18 mouse cellular contexts compared by ENCODE assay signal in genomic region chr10:32400961-32401360, GRCm38 (mm10).
A peak's percentile ranks its signal among the peaks of the same experiment; 100 is the strongest.
DNase-seq lines count a peak whose midpoint lies in the region; TF ChIP-seq lines count a peak whose summit lies in the region.
"Had no signal": no experiment of that assay in that cellular context is flagged by ENCODE, and none has a peak within 500 bp of the region (broad histone marks: within the 10 kb centered on the region; RNA-seq: fewer than 3 reads in every experiment).

No protein-coding gene starts in this region.

- H3K27me3 ChIP-seq in thymus, adult 2 months (ENCODE audit: control insufficient read depth, insufficient read depth, low read length): no peaks in the 10 kb centered on the region
- H3K27me3 ChIP-seq: embryonic facial prominence, embryonic 12.5 days; forebrain, embryonic 13.5 days; forebrain, embryonic 15.5 days had no signal

- no peak overlapping the region for H3K4me3 ChIP-seq in thymus, adult 2 months (ENCODE audit: control insufficient read depth, insufficient read depth, low read length)
- H3K4me3 ChIP-seq: embryonic facial prominence, embryonic 10.5 days; embryonic facial prominence, embryonic 12.5 days; forebrain, embryonic 13.5 days; forebrain, embryonic 15.5 days had no signal

- TF ChIP-seq CTCF in thymus, adult 2 months (IDR thresholded peaks at IDR 0.05; ENCODE audit: borderline replicate concordance, control insufficient read depth, extremely low read depth, insufficient read depth, low read length, poor library complexity): no peak

- no peak for TF ChIP-seq POLR2A in thymus, adult 2 months (IDR thresholded peaks at IDR 0.05; ENCODE audit: control insufficient read depth, extremely low read depth, insufficient read depth, low read length, poor library complexity)

- 78% methylated on average over 1 of the region's 1 CpGs for WGBS in thymus, adult 2 months

- no peak overlapping the region for H3K27ac ChIP-seq in thymus, adult 2 months (ENCODE audit: control insufficient read depth, insufficient read depth, low read length)
- H3K27ac ChIP-seq: embryonic facial prominence, embryonic 10.5 days; embryonic facial prominence, embryonic 12.5 days; forebrain, embryonic 13.5 days; forebrain, embryonic 15.5 days had no signal

- no peaks in the 10 kb centered on the region for H3K4me1 ChIP-seq in thymus, adult 2 months (replicated peaks; ENCODE audit: control insufficient read depth, insufficient read depth, low read length)
- H3K4me1 ChIP-seq: embryonic facial prominence, embryonic 10.5 days; embryonic facial prominence, embryonic 12.5 days; forebrain, embryonic 13.5 days; forebrain, embryonic 15.5 days had no signal

- peak; percentile 5 for DNase-seq in layer of hippocampus, adult 11-12 months (ENCODE audit: low spot score)
- no peak for DNase-seq in layer of hippocampus, postnatal 14 days (ENCODE audit: low spot score in 2 of 2)
- DNase-seq in brain, adult 2 months (ENCODE audit: low read depth, low spot score): peak; percentile 53
- DNase-seq in telencephalon, adult 2 months (ENCODE audit: low read depth, low spot score): peak; percentile 17
- DNase-seq in thymus, adult 2 months: no peak
- DNase-seq: adrenal gland, adult 2 months; adrenal gland, postnatal 10 days; adrenal gland, postnatal 25 days; cerebellum, adult 11-12 months; cerebellum, adult 2 months; cerebellum, adult 9-10 months; cerebellum, postnatal 10 days; cerebellum, postnatal 25 days; forebrain, postnatal 0 days had no signal

- no peaks in the 10 kb centered on the region for H3K36me3 ChIP-seq in thymus, adult 2 months (ENCODE audit: control insufficient read depth, insufficient read depth, low read length)
- H3K36me3 ChIP-seq: embryonic facial prominence, embryonic 10.5 days; embryonic facial prominence, embryonic 12.5 days; forebrain, embryonic 15.5 days had no signal

Comparison
In these comparisons a context has a peak if more than half of its experiments do, and no peak if none do; other contexts are left out.
1. DNase-seq: peak in layer of hippocampus, adult 11-12 months (single experiment), brain, adult 2 months (single experiment) and telencephalon, adult 2 months (single experiment); none in layer of hippocampus, postnatal 14 days (0 of 2) and thymus, adult 2 months (single experiment).